Mouse (Mus musculus): ENCODE measurements around the gene 4930469K13Rik.
A peak's percentile ranks its signal among the peaks of the same experiment; 100 is the strongest.

DNA sequence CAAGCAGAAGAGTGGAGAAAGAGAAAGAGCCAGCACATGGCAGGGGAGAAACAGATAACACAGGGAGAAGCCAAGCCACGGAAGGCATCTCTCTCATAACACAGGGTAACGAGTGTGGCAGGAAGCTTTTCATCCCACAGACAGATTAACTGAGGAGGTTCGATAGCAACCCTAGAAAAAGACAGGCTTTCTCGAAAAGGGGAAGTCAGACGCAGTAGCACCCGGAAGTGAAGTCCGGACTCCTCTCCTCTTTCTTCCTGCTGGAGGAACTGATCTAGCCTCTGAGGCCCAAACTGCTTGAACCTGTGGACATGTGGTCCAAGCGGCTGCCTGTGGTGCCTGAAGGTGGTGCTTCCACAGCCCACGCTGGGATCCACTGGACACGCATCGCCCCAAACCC, 90.1 kb downstream of the 4930469K13Rik start:
- peak; percentile 13; the same call in 1 of the 2 replicates for TF ChIP-seq POLR2A (IDR thresholded peaks at IDR 0.05; ENCODE audit: low read depth, low read length)
- no peak for TF ChIP-seq CTCF (IDR thresholded peaks at IDR 0.05; ENCODE audit: extremely low read depth, insufficient read depth, insufficient read length, insufficient replicate concordance)
